Mouse (Mus musculus): ENCODE measurements around the gene Ndufs4.

Ndufs4 gene

GRCm38 (mm10) chr13:114388211-114388965, at the start of gene Ndufs4:
Gene Ndufs4 (minus strand): TSS chr13:114388258.
- DNase-seq = no peak

GRCm38 (mm10) chr13:114432491-114432890, 44.4 kb upstream of the Ndufs4 start:
- DNase-seq = no peak

- no peak for DNase-seq
These were observed 37.2 kb upstream of the Ndufs4 start for GRCm38 (mm10) chr13:114425230-114425629.

- no peak for DNase-seq
These were observed 32.2 kb upstream of the Ndufs4 start for GRCm38 (mm10) chr13:114420235-114420634.

- no peak for DNase-seq
These were observed 31.3 kb upstream of the Ndufs4 start for GRCm38 (mm10) chr13:114419364-114419763.

GRCm38 (mm10) chr13:114412326-114412725, 24.3 kb upstream of the Ndufs4 start:
- no peak for DNase-seq

- no peak for DNase-seq
These were observed 18.8 kb upstream of the Ndufs4 start for GRCm38 (mm10) chr13:114406866-114407265.

GRCm38 (mm10) chr13:114406424-114406823, 18.4 kb upstream of the Ndufs4 start:
- no peak for DNase-seq

GRCm38 (mm10) chr13:114405100-114405715, 17.1 kb upstream of the Ndufs4 start:
- DNase-seq = no peak

GRCm38 (mm10) chr13:114398906-114399305, 10.8 kb upstream of the Ndufs4 start:
- DNase-seq = no peak

- DNase-seq = no peak
These were observed 9.2 kb upstream of the Ndufs4 start for GRCm38 (mm10) chr13:114397281-114397680.

GRCm38 (mm10) chr13:114396863-114397262, 8.8 kb upstream of the Ndufs4 start:
- DNase-seq = no peak

- DNase-seq = no peak
These were observed 6.7 kb upstream of the Ndufs4 start for GRCm38 (mm10) chr13:114394784-114395183.

- no peak for DNase-seq
These were observed 4.4 kb upstream of the Ndufs4 start for GRCm38 (mm10) chr13:114392501-114392900.

- peak; percentile 91 to 95 for DNase-seq
These were observed 412 bp downstream of the Ndufs4 start for GRCm38 (mm10) chr13:114387521-114388171.

GRCm38 (mm10) chr13:114387074-114387487, 977 bp downstream of the Ndufs4 start:
- DNase-seq = no peak

GRCm38 (mm10) chr13:114376511-114376910, 11.5 kb downstream of the Ndufs4 start:
- DNase-seq = no peak

GRCm38 (mm10) chr13:114362086-114362485, 26.0 kb downstream of the Ndufs4 start:
- DNase-seq = no peak

GRCm38 (mm10) chr13:114351321-114351946, 36.6 kb downstream of the Ndufs4 start:
- DNase-seq = no peak

- no peak for DNase-seq
These were observed 42.9 kb downstream of the Ndufs4 start for GRCm38 (mm10) chr13:114344979-114345712.

- DNase-seq = no peak
These were observed 43.7 kb downstream of the Ndufs4 start for GRCm38 (mm10) chr13:114344220-114344973.

- no peak for DNase-seq
These were observed 45.1 kb downstream of the Ndufs4 start for GRCm38 (mm10) chr13:114343001-114343400.
